Mouse (Mus musculus): ENCODE results near the gene Arl4a. TPM values are rescaled to one million over a fixed set of nuclear protein-coding genes. Genes with fewer than 3 reads are reported as not detected.

Arl4a gene
- total and polyA plus RNA-seq, 2 experiments from 2014 or later, result 67.4 to 129 TPM

GRCm38 (mm10) chr12:40027846-40028245 lies 10.0 kb downstream of the Arl4a start:
- Histone ChIP-seq H3K27me3 (ENCODE audit: insufficient read depth, low read length) (no peaks in the 10 kb centered on the region), H3K4me3 (ENCODE audit: low read depth, low read length) (no peak overlapping the region), H3K9ac (replicated peaks; ENCODE audit: low read length, poor library complexity, severe bottlenecking) (no peak overlapping the region), H3K4me1 (ENCODE audit: insufficient read depth, low read length) (no peaks in the 10 kb centered on the region), H3K9me3 (ENCODE audit: low read length) (no peaks in the 10 kb centered on the region), H3K27ac (ENCODE audit: low read depth, low read length) (no peak overlapping the region), H3K36me3 (ENCODE audit: insufficient read depth, low read length) (no peaks in the 10 kb centered on the region), H3K4me2 (ENCODE audit: low read depth, low read length, poor library complexity, severe bottlenecking) (no peak overlapping the region)
- no peak for TF ChIP-seq CTCF (IDR thresholded peaks at IDR 0.05)
- 93% methylated on average over 3 of the region's 3 CpGs for WGBS
- ATAC-seq (ENCODE audit: low FRiP score) (no peak), DNase-seq (ENCODE audit: low spot score) (no peak)

GRCm38 (mm10) chr12:40027444-40027843 lies 10.4 kb downstream of the Arl4a start:
- no peak for ATAC-seq (ENCODE audit: low FRiP score)
- WGBS, result 89% methylated on average over 3 of the region's 3 CpGs
- Histone ChIP-seq H3K27me3 (ENCODE audit: insufficient read depth, low read length) (no peaks in the 10 kb centered on the region), H3K27ac (ENCODE audit: low read depth, low read length) (no peak overlapping the region), H3K9me3 (ENCODE audit: low read length) (no peaks in the 10 kb centered on the region), H3K4me3 (ENCODE audit: low read depth, low read length) (no peak overlapping the region), H3K9ac (replicated peaks; ENCODE audit: low read length, poor library complexity, severe bottlenecking) (no peak overlapping the region), H3K4me1 (ENCODE audit: insufficient read depth, low read length) (no peaks in the 10 kb centered on the region), H3K36me3 (ENCODE audit: insufficient read depth, low read length) (no peaks in the 10 kb centered on the region), H3K4me2 (ENCODE audit: low read depth, low read length, poor library complexity, severe bottlenecking) (no peak overlapping the region)
- no peak for TF ChIP-seq CTCF (IDR thresholded peaks at IDR 0.05)
- no peak for DNase-seq (ENCODE audit: low spot score)

GRCm38 (mm10) chr12:40023918-40024317 lies 13.9 kb downstream of the Arl4a start:
- no peak overlapping the region for H3K4me3 ChIP-seq (ENCODE audit: low read depth, low read length)
- WGBS, result 90% methylated on average over 2 of the region's 2 CpGs
- no peak overlapping the region for H3K9ac ChIP-seq (replicated peaks; ENCODE audit: low read length, poor library complexity, severe bottlenecking)
- DNase-seq (ENCODE audit: low spot score), result no peak
- H3K36me3 ChIP-seq (ENCODE audit: insufficient read depth, low read length), result no peaks in the 10 kb centered on the region
- no peak for ATAC-seq (ENCODE audit: low FRiP score)
- H3K27ac ChIP-seq (ENCODE audit: low read depth, low read length), result no peak overlapping the region
- no peaks in the 10 kb centered on the region for H3K4me1 ChIP-seq (ENCODE audit: insufficient read depth, low read length)
- H3K27me3 ChIP-seq (ENCODE audit: insufficient read depth, low read length), result no peaks in the 10 kb centered on the region
- no peak for TF ChIP-seq CTCF (IDR thresholded peaks at IDR 0.05)
- no peak overlapping the region for H3K4me2 ChIP-seq (ENCODE audit: low read depth, low read length, poor library complexity, severe bottlenecking)
- no peaks in the 10 kb centered on the region for H3K9me3 ChIP-seq (ENCODE audit: low read length)

- no peaks in the 10 kb centered on the region for H3K4me1 ChIP-seq (ENCODE audit: insufficient read depth, low read length)
- H3K27ac ChIP-seq (ENCODE audit: low read depth, low read length), result no peak overlapping the region
- WGBS, result 91% methylated on average over 3 of the region's 3 CpGs
- no peaks in the 10 kb centered on the region for H3K9me3 ChIP-seq (ENCODE audit: low read length)
- H3K36me3 ChIP-seq (ENCODE audit: insufficient read depth, low read length), result no peaks in the 10 kb centered on the region
- no peaks in the 10 kb centered on the region for H3K27me3 ChIP-seq (ENCODE audit: insufficient read depth, low read length)
- TF ChIP-seq CTCF (IDR thresholded peaks at IDR 0.05), result no peak
- ATAC-seq (ENCODE audit: low FRiP score) (no peak), DNase-seq (ENCODE audit: low spot score) (no peak)
- no peak overlapping the region for H3K4me3 ChIP-seq (ENCODE audit: low read depth, low read length)
- H3K9ac ChIP-seq (replicated peaks; ENCODE audit: low read length, poor library complexity, severe bottlenecking), result no peak overlapping the region
- H3K4me2 ChIP-seq (ENCODE audit: low read depth, low read length, poor library complexity, severe bottlenecking), result no peak overlapping the region
Measured at GRCm38 (mm10) chr12:40023014-40023642, 14.7 kb downstream of the Arl4a start.

- no peaks in the 10 kb centered on the region for H3K4me1 ChIP-seq (ENCODE audit: insufficient read depth, low read length)
- 82% methylated on average over 3 of the region's 3 CpGs for WGBS
Measured at GRCm38 (mm10) chr12:40022344-40022743, 15.5 kb downstream of the Arl4a start.

GRCm38 (mm10) chr12:40017955-40018505 lies 19.8 kb downstream of the Arl4a start:
- no peak overlapping the region for H3K4me3 ChIP-seq (ENCODE audit: low read depth, low read length)
- DNase-seq (ENCODE audit: low spot score), result no peak
- TF ChIP-seq CTCF (IDR thresholded peaks at IDR 0.05), result no peak
- H3K9ac ChIP-seq (replicated peaks; ENCODE audit: low read length, poor library complexity, severe bottlenecking), result no peak overlapping the region
- no peaks in the 10 kb centered on the region for H3K4me1 ChIP-seq (ENCODE audit: insufficient read depth, low read length)
- no peaks in the 10 kb centered on the region for H3K36me3 ChIP-seq (ENCODE audit: insufficient read depth, low read length)
- ATAC-seq (ENCODE audit: low FRiP score), result no peak
- H3K27ac ChIP-seq (ENCODE audit: low read depth, low read length), result no peak overlapping the region
- WGBS, result 81% methylated on average over 6 of the region's 6 CpGs
- H3K9me3 ChIP-seq (ENCODE audit: low read length), result no peaks in the 10 kb centered on the region
- H3K27me3 ChIP-seq (ENCODE audit: insufficient read depth, low read length), result no peaks in the 10 kb centered on the region
- no peak overlapping the region for H3K4me2 ChIP-seq (ENCODE audit: low read depth, low read length, poor library complexity, severe bottlenecking)

More at GRCm38 (mm10) chr12:40022344-40022743, 15.5 kb downstream of the Arl4a start:
- Histone ChIP-seq H3K4me2 (ENCODE audit: low read depth, low read length, poor library complexity, severe bottlenecking) (no peak overlapping the region), H3K9me3 (ENCODE audit: low read length) (no peaks in the 10 kb centered on the region), H3K4me3 (ENCODE audit: low read depth, low read length) (no peak overlapping the region), H3K27me3 (ENCODE audit: insufficient read depth, low read length) (no peaks in the 10 kb centered on the region), H3K36me3 (ENCODE audit: insufficient read depth, low read length) (no peaks in the 10 kb centered on the region), H3K9ac (replicated peaks; ENCODE audit: low read length, poor library complexity, severe bottlenecking) (no peak overlapping the region), H3K27ac (ENCODE audit: low read depth, low read length) (no peak overlapping the region)
- DNase-seq (ENCODE audit: low spot score), result no peak
- ATAC-seq (ENCODE audit: low FRiP score), result no peak
- no peak for TF ChIP-seq CTCF (IDR thresholded peaks at IDR 0.05)

Measured in midbrain, postnatal 0 days (tissue).